Mouse (Mus musculus) forebrain, embryonic 11.5 days (tissue): ENCODE measurements at regions not wholly inside any gene's neighbourhood (a gene's known extent, or its start where the extent isn't known, plus 50 kb on each side); places are given as distances from the start of the nearest gene placed in this dataset.

Experiments
- ATAC-seq: fragments of 200-750 bp; cut with Nextera tagmentation; replicated peaks from 2 replicates; pipeline ENCODE4 v1.8.0; 2017; ENCODE audit warnings: moderate TSS enrichment; ENCODE audit not compliant: low FRiP score
- DNase-seq: peaks from one replicate; pipeline ENCODE4 v3.0.0-alpha.2; 2017; ENCODE audit warnings: low spot score
- H3K27ac ChIP-seq: fragments of 300-500 bp; sonication (generic); 2 replicates; pipeline ENCODE4 v1.5.1; 2014; ENCODE audit warnings: low read depth, low read length
- H3K27me3 ChIP-seq: fragments of 300-500 bp; sonication (generic); 2 replicates; pipeline ENCODE4 v1.6.1; 2014; ENCODE audit warnings: mild to moderate bottlenecking, low read length, mixed read lengths; ENCODE audit not compliant: control insufficient read depth, insufficient read depth
- H3K36me3 ChIP-seq: fragments of 300-500 bp; sonication (generic); 2 replicates; pipeline ENCODE4 v1.6.1; 2014; ENCODE audit warnings: mild to moderate bottlenecking, low read length, moderate library complexity, mixed read lengths; ENCODE audit not compliant: control insufficient read depth, insufficient read depth
- H3K4me1 ChIP-seq: fragments of 300-500 bp; sonication (generic); replicated peaks from 2 replicates; pipeline ENCODE4 v1.6.1; 2014; ENCODE audit warnings: low read length, mixed read lengths; ENCODE audit not compliant: control insufficient read depth, insufficient read depth
- H3K4me2 ChIP-seq: fragments of 300-500 bp; sonication (generic); 2 replicates; pipeline ENCODE4 v1.6.1; 2014; ENCODE audit warnings: low read depth, mild to moderate bottlenecking, low read length, moderate library complexity, mixed read lengths; ENCODE audit not compliant: severe bottlenecking
- H3K4me3 ChIP-seq: fragments of 300-500 bp; sonication (generic); 2 replicates; pipeline ENCODE4 v1.5.1; 2014; ENCODE audit warnings: low read depth, low read length
- H3K9ac ChIP-seq: fragments of 300-500 bp; sonication (generic); 2 replicates; pipeline ENCODE4 v1.6.1; 2014; ENCODE audit warnings: low read length
- H3K9me3 ChIP-seq: fragments of 300-500 bp; sonication (generic); 2 replicates; pipeline ENCODE4 v1.6.1; 2016; ENCODE audit warnings: low read length, mixed read lengths; ENCODE audit not compliant: control insufficient read depth
- WGBS: fragments of 180-500 bp; shearing (Covaris S2); extraction: QIAGEN DNeasy Blood & Tissue Kit; methylation state at CpG from one replicate; pipeline ENCODE4 v1.1.7; 2014; 5-methylcytosine and 5-hydroxymethylcytosine counted together

DNA sequence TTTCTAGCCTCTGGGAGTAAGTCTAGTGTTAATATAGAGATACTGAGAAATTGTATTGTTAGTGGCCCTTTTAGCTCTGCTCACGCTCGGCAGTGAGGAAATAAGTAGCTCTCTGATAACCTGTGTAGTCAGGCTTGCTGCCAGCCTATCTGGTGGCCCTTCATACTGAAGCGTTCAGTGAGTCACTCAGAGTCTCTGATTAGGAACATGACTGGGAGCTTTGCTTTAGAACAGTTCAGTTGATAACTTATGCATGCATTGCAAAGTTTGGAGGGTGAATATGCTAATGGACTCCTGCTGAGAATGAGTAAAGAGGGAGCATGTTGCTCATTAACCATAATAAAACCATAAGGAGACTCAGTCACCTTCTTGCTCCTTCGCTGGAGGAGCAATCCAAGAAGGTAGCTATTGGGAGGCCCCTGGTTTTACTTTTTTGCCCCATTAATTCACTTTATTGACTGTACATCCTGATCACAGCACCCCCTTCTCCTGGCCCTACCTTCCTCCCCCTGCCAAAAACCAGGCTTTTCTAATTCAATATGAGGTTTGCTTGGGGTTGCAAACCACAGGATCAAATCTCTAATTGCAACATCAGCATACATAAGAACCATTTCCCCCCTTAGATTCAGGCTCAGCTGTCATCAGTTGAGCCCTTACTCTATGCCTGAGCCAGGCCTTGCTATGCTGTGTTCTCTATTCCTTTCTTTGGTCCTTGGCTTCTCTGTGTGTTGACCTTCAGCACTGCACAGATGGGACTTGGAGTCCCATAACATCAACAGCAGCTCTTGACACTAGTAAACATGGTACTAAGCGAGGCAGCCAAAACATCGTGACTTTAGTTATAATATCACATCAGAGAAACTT lies 342.3 kb downstream of the Fam84a start:
- DNase-seq = no peak
- Histone ChIP-seq H3K36me3 (no peaks in the 10 kb centered on the region), H3K4me1 (no peaks in the 10 kb centered on the region), H3K27ac (no peak overlapping the region), H3K27me3 (no peaks in the 10 kb centered on the region), H3K9me3 (no peaks in the 10 kb centered on the region), H3K4me2 (no peak overlapping the region), H3K9ac (no peak overlapping the region), H3K4me3 (no peak overlapping the region)
- ATAC-seq = no peak
- 77% methylated on average over 6 of the region's 6 CpGs for WGBS

GRCm38 (mm10) chr12:13779752-13780151 lies 372.1 kb downstream of the Fam84a start:
- H3K27me3 ChIP-seq = no peaks in the 10 kb centered on the region
- H3K27ac ChIP-seq = no peak overlapping the region
- H3K4me2 ChIP-seq = no peak overlapping the region
- H3K9ac ChIP-seq = no peak overlapping the region
- no peaks in the 10 kb centered on the region for H3K9me3 ChIP-seq
- no peak for ATAC-seq
- H3K36me3 ChIP-seq = no peaks in the 10 kb centered on the region
- DNase-seq = no peak
- WGBS = 95% methylated on average over 2 of the region's 2 CpGs
- H3K4me3 ChIP-seq = no peak overlapping the region
- H3K4me1 ChIP-seq = no peaks in the 10 kb centered on the region

DNA sequence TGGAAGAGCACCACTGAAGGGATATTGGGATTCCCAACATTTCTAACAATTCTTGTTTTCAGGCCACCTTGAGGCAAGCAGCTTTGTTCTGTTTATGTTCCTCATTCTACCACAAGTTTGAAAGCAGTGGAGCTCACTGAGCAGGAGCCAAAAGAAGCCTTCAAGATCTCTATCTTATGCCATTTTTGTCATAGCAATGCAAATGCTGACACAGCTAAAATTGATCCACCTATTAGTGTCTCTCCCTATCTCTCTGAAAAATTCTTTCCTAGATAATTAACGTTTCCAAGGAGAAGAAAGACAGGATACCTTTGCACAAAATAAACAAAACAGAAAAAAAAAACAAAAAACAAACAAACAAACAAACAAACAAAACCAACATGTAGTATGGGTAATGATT lies 375.2 kb downstream of the Fam84a start:
- Histone ChIP-seq H3K27ac (no peak overlapping the region), H3K4me3 (no peak overlapping the region), H3K4me2 (no peak overlapping the region), H3K9ac (no peak overlapping the region), H3K9me3 (no peaks in the 10 kb centered on the region), H3K4me1 (no peaks in the 10 kb centered on the region), H3K36me3 (no peaks in the 10 kb centered on the region), H3K27me3 (no peaks in the 10 kb centered on the region)
- ATAC-seq (no peak), DNase-seq (no peak)
- WGBS = 82% methylated on average over 1 of the region's 1 CpGs

- H3K4me1 ChIP-seq = no peaks in the 10 kb centered on the region
- H3K36me3 ChIP-seq = no peaks in the 10 kb centered on the region
- H3K9ac ChIP-seq = no peak overlapping the region
- H3K4me3 ChIP-seq = no peak overlapping the region
- ATAC-seq (no peak), DNase-seq (no peak)
- no peaks in the 10 kb centered on the region for H3K27me3 ChIP-seq
- no peaks in the 10 kb centered on the region for H3K9me3 ChIP-seq
- no peak overlapping the region for H3K27ac ChIP-seq
- H3K4me2 ChIP-seq = no peak overlapping the region
- WGBS = 89% methylated on average over 2 of the region's 2 CpGs
These were observed 382.2 kb downstream of the Fam84a start for GRCm38 (mm10) chr12:13769696-13770095.

- Histone ChIP-seq H3K9ac (no peak overlapping the region), H3K4me1 (no peaks in the 10 kb centered on the region), H3K4me2 (no peak overlapping the region), H3K27ac (no peak overlapping the region), H3K9me3 (no peaks in the 10 kb centered on the region), H3K36me3 (no peaks in the 10 kb centered on the region), H3K4me3 (no peak overlapping the region), H3K27me3 (no peaks in the 10 kb centered on the region)
- WGBS = 79% methylated on average over 4 of the region's 4 CpGs
- DNase-seq (no peak), ATAC-seq (no peak)
These were observed 382.7 kb downstream of the Fam84a start for GRCm38 (mm10) chr12:13769156-13769555.

GRCm38 (mm10) chr12:13766486-13766885 lies 385.4 kb downstream of the Fam84a start:
- no peak for ATAC-seq
- WGBS = 90% methylated on average over 3 of the region's 3 CpGs

DNA sequence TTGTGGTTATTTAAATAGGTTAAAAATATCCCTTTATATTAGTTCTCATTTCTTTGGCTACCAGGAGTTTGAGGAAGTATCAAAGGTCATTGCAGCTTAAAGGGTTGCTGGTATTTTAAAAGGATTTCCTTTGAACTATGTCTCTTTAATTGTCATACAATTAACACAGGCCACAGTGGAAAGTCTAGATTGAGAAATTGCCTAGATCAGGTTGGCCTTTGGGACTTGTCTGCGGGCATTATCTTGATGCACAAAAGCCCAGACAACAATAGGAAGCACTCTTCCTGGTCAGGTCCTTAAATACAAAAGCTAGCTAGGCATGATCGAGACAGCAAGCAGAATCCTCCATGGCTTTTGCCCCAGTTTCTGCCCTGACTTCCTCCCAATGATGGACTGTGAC lies 398.0 kb downstream of the Fam84a start:
- H3K27me3 ChIP-seq = no peaks in the 10 kb centered on the region
- H3K27ac ChIP-seq = no peak overlapping the region
- ATAC-seq (no peak), DNase-seq (no peak)
- H3K4me2 ChIP-seq = no peak overlapping the region
- H3K4me3 ChIP-seq = no peak overlapping the region
- no peaks in the 10 kb centered on the region for H3K9me3 ChIP-seq
- H3K9ac ChIP-seq = no peak overlapping the region
- H3K4me1 ChIP-seq = no peaks in the 10 kb centered on the region
- WGBS = 76% methylated on average over 2 of the region's 2 CpGs
- no peaks in the 10 kb centered on the region for H3K36me3 ChIP-seq

More at GRCm38 (mm10) chr12:13766486-13766885, 385.4 kb downstream of the Fam84a start:
- no peaks in the 10 kb centered on the region for H3K4me1 ChIP-seq
- no peak overlapping the region for H3K4me3 ChIP-seq
- no peaks in the 10 kb centered on the region for H3K36me3 ChIP-seq
- DNase-seq = no peak
- no peak overlapping the region for H3K4me2 ChIP-seq
- H3K9me3 ChIP-seq = no peaks in the 10 kb centered on the region
- H3K9ac ChIP-seq = no peak overlapping the region
- no peaks in the 10 kb centered on the region for H3K27me3 ChIP-seq
- H3K27ac ChIP-seq = no peak overlapping the region

GRCm38 (mm10) chr12:13744323-13744931 lies 407.4 kb downstream of the Fam84a start:
- Histone ChIP-seq H3K4me3 (no peak overlapping the region), H3K9me3 (no peaks in the 10 kb centered on the region), H3K27ac (no peak overlapping the region), H3K36me3 (no peaks in the 10 kb centered on the region), H3K27me3 (no peaks in the 10 kb centered on the region), H3K9ac (no peak overlapping the region), H3K4me2 (no peak overlapping the region), H3K4me1 (no peaks in the 10 kb centered on the region)
- ATAC-seq = no peak
- no peak for DNase-seq
- 80% methylated on average over 2 of the region's 2 CpGs for WGBS
